Mouse (Mus musculus): ENCODE measurements around the gene Mcpt8. TPM values are rescaled to one million over a fixed set of nuclear protein-coding genes. Genes with fewer than 3 reads are reported as not detected.
"Not testable (repeated sequence)": the region's sequence is repeated elsewhere in the genome, so short reads cannot be mapped to it uniquely, and the experiment has no call there.

The Mcpt8 gene
- not detected for total RNA-seq (2021)
- long read RNA-seq, experiment 1, result 0 reads
- long read RNA-seq, experiment 2, result 0 reads

DNA sequence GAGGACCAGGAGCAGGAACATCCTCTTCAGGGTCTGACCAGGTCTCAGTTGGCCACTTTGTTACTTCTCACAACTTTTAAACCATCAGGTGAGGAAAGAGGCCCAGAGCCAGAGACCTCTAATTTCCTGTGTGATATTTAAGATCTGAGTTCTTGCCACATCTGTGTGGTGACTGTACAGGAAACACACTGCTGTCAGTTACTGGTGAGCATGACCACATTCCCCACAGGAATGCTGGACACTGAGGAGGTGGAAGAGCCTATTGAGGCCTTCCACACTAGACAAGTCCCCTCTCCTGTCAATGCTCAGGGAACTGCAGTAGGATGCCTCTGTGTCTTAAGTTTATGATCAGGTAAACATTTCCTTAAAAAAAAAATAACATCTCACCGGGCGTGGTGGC is at the start of gene Mcpt8:
Gene Mcpt8 (minus strand): TSS at position 107 of the 400 bp plus-strand sequence.
- no peak for DNase-seq

GRCm38 (mm10) chr14:56133675-56134074 is 48.6 kb upstream of the Mcpt8 start:
- not testable (repeated sequence) for DNase-seq

- DNase-seq, result not testable (repeated sequence)
Observed at GRCm38 (mm10) chr14:56132508-56132907, 47.4 kb upstream of the Mcpt8 start, which contains the start of gene Gzmd. Gene Gzmd (minus strand): TSS chr14:56132608.

DNA sequence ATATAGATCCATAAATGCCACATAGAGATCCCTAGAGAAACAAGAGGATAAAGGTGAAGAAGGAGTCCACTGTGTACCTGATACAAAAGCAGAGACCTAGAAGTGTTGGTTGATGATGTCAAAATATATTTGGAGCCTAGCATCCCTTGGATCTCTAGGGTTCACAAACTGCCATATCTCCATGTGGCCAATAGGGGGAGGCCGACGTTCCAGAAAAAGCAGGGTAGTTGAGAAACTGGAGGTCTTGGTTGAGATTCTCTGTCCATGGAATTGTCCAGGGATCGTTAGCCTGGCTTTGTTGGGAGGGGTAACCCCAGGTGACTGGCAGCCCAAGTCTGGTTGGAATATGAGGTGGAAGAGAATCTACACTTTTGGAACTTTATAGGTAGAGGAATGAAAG is 43.3 kb upstream of the Mcpt8 start:
- no peak for DNase-seq

GRCm38 (mm10) chr14:56123516-56123915 is 38.4 kb upstream of the Mcpt8 start:
- DNase-seq, result no peak

GRCm38 (mm10) chr14:56120525-56120924 is 35.5 kb upstream of the Mcpt8 start, which contains the start of gene Gzme:
Gene Gzme (minus strand): TSS chr14:56120625.
- DNase-seq, result no peak

DNA sequence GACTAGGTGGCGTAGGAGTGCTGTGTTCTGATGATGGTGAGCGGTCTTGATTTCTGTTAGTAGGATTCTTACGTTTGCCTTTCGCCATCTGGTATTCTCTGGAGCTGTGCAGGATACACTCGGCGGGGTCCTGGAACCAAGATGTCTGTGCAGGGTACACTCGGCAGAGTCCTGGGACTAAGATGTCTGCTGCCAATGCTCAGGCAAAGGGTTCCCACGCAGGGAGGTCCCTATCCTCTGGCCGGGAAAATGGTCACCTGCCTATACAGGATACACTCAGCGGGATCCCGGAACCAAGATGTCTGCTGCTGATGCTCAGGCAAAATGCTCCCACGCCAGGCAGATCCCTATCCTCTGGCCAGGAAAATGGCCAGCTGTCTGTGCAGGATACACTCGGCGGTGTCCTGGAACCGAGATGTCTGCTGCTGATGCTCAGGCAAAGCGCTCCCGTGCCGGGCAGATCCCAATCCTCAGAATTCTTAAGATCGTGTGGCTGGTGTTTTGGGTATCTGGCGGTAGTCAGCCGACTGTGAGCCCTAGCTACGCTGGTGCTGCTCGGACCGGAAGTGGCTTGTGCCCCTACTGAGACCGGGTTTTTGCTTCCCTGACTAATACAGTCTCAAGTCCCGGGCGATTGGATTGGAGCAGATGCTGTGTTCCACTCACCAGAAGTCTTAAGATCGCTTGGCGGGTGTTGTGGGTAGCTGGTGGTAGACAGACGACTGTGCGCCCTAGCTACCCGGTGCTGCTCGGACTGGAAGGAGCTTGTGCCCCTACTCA is 30.6 kb upstream of the Mcpt8 start:
- not testable (repeated sequence) for DNase-seq

DNA sequence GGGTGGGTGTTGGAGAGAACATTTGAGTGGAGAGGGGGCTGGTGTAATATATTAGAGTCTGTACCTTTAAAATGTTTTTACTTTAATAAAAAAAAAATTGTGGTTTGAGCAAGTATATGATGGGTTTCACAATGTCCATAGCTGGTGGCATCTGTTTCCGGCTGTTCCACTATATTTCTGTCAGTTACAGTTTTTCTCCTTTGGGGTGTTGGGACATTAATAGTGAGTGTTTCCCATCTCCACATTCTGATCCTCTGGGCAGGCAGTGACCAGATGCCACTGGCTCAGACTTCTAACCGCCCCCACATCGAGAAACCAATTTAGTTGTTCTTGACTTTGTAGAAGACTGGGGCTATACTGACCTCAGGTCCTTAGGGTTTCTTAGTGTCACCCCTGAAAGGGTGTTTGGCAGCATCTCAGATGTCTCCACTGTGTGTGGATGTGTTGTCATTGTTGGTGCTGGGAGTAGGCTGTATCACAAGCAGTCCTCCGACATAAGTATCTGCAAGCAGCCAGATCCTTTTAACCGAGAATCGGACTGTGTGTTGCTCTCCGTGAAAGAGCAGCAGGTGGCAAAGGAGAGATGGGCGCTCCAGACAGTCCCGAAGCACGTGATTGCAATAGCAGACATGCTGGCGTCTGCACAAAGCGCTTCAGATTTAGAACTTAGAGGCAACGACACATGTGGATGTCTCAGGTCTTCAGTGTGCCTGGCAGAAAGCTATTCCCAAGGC is 20.5 kb upstream of the Mcpt8 start:
- no peak for DNase-seq

GRCm38 (mm10) chr14:56105016-56105415 is 19.9 kb upstream of the Mcpt8 start:
- DNase-seq, result no peak

DNA sequence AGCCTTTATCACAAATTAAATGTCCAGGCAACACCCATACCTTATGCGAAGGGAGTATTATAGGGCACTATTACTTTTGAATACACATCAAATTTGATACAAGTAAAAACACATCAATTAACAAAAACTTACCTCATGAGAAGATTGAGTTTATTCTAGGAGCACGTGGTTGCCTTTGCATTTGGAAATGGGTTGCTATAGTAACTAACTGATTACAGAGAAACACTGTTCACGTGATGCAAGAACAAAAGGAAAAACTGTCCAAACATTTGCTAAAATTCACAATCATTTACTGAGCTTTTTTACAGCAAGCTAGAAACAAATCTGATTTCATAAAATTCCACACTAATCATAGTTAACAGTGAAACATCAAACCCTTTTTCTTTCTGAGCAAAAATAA is 18.4 kb upstream of the Mcpt8 start:
- DNase-seq, result no peak

DNA sequence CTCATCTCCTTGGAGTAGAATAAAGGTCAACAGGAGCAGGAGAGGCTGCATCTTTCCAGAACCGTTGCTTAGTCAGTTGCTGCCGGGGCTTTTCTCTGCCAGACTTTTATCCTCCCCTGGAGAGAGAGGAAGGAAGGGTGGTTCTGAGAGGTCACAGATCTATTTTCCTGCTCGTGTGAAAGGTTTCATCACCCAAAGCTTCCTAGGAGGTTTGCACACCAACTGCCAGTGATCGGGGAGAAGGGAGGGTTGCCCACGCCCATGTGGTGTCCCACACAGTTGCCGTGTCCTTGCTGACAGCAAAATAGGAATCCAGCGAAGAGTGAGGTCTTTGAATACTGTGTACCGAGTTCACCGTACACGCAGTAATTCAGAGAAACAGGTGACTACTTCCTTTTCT is 17.3 kb upstream of the Mcpt8 start, which contains the start of gene Ctsg:
Gene Ctsg (minus strand): TSS at position 189 of the 400 bp plus-strand sequence.
- DNase-seq, result no peak

DNA sequence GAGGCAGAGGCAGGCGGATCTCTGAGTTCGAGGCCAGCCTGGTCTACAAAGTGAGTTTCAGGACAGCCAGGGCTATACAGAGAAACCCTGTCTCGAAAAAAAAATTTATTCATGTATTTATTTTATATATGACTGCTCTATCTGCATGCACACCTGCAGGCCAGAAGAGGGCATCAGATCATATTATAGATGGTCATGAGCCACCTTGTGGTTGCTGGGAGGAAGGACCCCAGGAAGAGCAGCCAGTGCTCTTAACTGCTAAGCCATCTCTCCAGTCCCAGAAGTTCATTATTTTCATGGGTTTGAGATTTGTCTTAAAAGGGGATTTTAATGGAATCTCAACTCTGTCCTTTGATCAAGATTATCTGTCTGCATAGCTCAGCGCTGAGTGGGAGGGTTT is 13.9 kb upstream of the Mcpt8 start:
- DNase-seq, result no peak

GRCm38 (mm10) chr14:56097597-56097996 is 12.5 kb upstream of the Mcpt8 start:
- DNase-seq, result no peak

GRCm38 (mm10) chr14:56093353-56093752 is 8.3 kb upstream of the Mcpt8 start:
- DNase-seq, result no peak

DNA sequence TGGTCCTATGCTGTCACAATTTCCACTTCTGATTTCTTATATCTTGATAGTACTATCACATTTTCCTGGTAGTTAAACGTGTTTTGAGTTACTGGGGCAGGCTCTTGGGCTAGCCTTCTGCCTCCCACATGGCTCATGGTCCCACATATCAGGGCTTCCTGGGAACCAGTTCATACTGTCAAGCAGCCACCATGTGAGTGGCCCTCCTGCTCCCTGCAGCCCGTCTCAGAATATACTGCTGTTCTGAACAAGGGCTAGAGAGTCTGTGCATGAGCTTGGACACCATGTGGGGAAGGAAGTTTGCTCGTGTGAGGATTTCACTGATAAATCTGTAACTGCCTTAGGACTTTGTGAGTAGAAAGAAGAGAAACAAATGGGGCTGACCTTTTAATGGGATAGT is 1.6 kb upstream of the Mcpt8 start:
- no peak for DNase-seq

DNA sequence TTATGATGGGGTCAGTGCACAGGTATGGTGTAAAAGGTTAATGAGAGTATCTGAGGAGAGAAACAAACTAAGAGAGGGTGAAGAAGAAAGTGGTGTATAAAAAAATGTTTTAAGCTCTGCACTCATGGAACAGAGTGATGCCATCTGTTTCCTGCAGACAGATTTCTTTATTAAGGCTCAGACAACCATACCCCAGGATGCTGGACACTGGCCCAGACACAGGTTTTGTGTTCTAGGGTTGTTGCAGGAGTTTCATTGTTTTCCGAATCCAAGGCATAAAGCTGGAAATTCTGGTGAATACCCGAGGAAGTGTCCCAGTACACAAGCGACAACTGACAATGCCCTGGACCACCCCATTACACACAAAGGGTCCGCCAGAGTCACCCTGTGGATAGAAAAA is 3.1 kb downstream of the Mcpt8 start:
- no peak for DNase-seq

- not testable (repeated sequence) for DNase-seq
Observed at GRCm38 (mm10) chr14:56062213-56062612, 22.9 kb downstream of the Mcpt8 start, which contains the start of gene Mcpt4. Gene Mcpt4 (minus strand): TSS chr14:56062313.

- no peak for DNase-seq
Observed at GRCm38 (mm10) chr14:56057722-56058121, 27.4 kb downstream of the Mcpt8 start.

GRCm38 (mm10) chr14:56055408-56055807 is 29.7 kb downstream of the Mcpt8 start:
- no peak for DNase-seq

- DNase-seq, result not testable (repeated sequence)
Observed at GRCm38 (mm10) chr14:56041792-56042191, 43.3 kb downstream of the Mcpt8 start, which contains the start of gene Mcpt2. Gene Mcpt2 (plus strand): TSS chr14:56042041.

GRCm38 (mm10) chr14:56034433-56034832 is 50.6 kb downstream of the Mcpt8 start:
- no peak for DNase-seq

Data from gastrocnemius, postnatal 25 days (tissue).